Mouse (Mus musculus) CH12.LX (cell line): Measurements from ENCODE around the gene Kif11. TPM values are rescaled to one million over a fixed set of nuclear protein-coding genes. Genes with fewer than 3 reads are reported as not detected.

ENCODE experiments used
- DNase-seq: peaks from one replicate; pipeline ENCODE4 v3.0.0-alpha.2; 2013; ENCODE audit errors: extremely low read depth
- H3K27ac ChIP-seq: 2 replicates; pipeline ENCODE4 v1.5.1; 2012; ENCODE audit warnings: low read depth, mild to moderate bottlenecking, control low read depth, moderate library complexity; ENCODE audit not compliant: insufficient read depth
- H3K27me3 ChIP-seq: replicated peaks from 2 replicates; pipeline ENCODE3; 2012; ENCODE audit warnings: inconsistent platforms
- H3K36me3 ChIP-seq, 2 experiments: replicated peaks in 1 of 2; 2 replicates each; pipeline versions ENCODE3 to v1.6.1; 2012; ENCODE audit warnings: inconsistent platforms in 1 of 2, low read length in 1 of 2, mild to moderate bottlenecking in 1 of 2, mixed read lengths in 1 of 2, moderate library complexity in 1 of 2; ENCODE audit not compliant: control insufficient read depth in 1 of 2, insufficient read depth in 1 of 2
- H3K4me1 ChIP-seq, 2 experiments: 2 replicates each; pipeline ENCODE4 v1.6.1; 2012; ENCODE audit warnings: inconsistent platforms in 1 of 2, moderate library complexity in 1 of 2; ENCODE audit not compliant: insufficient read depth in 2 of 2, control insufficient read depth in 1 of 2
- H3K4me2 ChIP-seq: 2 replicates; pipeline ENCODE4 v1.6.1; 2012; ENCODE audit warnings: low read depth, mild to moderate bottlenecking, control low read depth; ENCODE audit not compliant: poor library complexity, insufficient read depth, severe bottlenecking
- H3K4me3 ChIP-seq, 3 experiments: fragments of 150-350 bp in 1 of 3; sonication (generic) in 1 of 3; replicated peaks in 1 of 3; 2 replicates each; pipeline versions ENCODE3 to v1.5.1; 2011 to 2012; ENCODE audit warnings: low read depth in 2 of 3, low read length in 2 of 3, mild to moderate bottlenecking in 2 of 3, moderate library complexity in 2 of 3, control low read depth in 1 of 3, improper control_type of control experiment in 1 of 3, inconsistent platforms in 1 of 3, mixed read lengths in 1 of 3; ENCODE audit not compliant: poor library complexity in 1 of 3
- H3K79me2 ChIP-seq: replicated peaks from 2 replicates; pipeline ENCODE4 v1.6.1; 2012; ENCODE audit warnings: mild to moderate bottlenecking, moderate library complexity; ENCODE audit not compliant: control insufficient read depth, poor library complexity, insufficient read depth, severe bottlenecking; ENCODE audit errors: extremely low read depth
- H3K9ac ChIP-seq: 2 replicates; pipeline ENCODE4 v1.6.1; 2012; ENCODE audit warnings: low read depth, mild to moderate bottlenecking, control low read depth, moderate library complexity; ENCODE audit not compliant: insufficient read depth
- H3K9me3 ChIP-seq: replicated peaks from 2 replicates; pipeline ENCODE3; 2012; ENCODE audit warnings: low read length, inconsistent platforms, mixed read lengths
- BHLHE40 ChIP-seq: IDR thresholded peaks from 2 replicates; pipeline ENCODE4 v1.6.1; 2011; ENCODE audit warnings: mild to moderate bottlenecking, low read depth, low read length, improper control_type of control experiment
- CHD1 ChIP-seq: IDR thresholded peaks from 2 replicates; pipeline ENCODE4 v1.6.1; 2012; ENCODE audit warnings: low read depth, low read length, improper control_type of control experiment, inconsistent platforms
- CHD2 ChIP-seq: IDR thresholded peaks from 2 replicates; pipeline ENCODE4 v1.6.1; 2011; ENCODE audit warnings: low read length, improper control_type of control experiment
- CTCF ChIP-seq, 2 experiments: IDR thresholded peaks in 1 of 2; conservative IDR thresholded peaks in 1 of 2; 2 replicates each; pipeline ENCODE4 v1.5.1; 2011 to 2012; ENCODE audit warnings: low read depth in 2 of 2, low read length in 2 of 2, improper control_type of control experiment in 1 of 2, inconsistent platforms in 1 of 2, mild to moderate bottlenecking in 1 of 2, moderate library complexity in 1 of 2
- E2F4 ChIP-seq: IDR thresholded peaks from 2 replicates; pipeline ENCODE4 v1.6.1; 2011; ENCODE audit warnings: low read depth, low read length, improper control_type of control experiment; ENCODE audit not compliant: insufficient replicate concordance
- ETS1 ChIP-seq: conservative IDR thresholded peaks from 2 replicates; pipeline ENCODE4 v1.6.1; 2012; ENCODE audit warnings: low read depth, mild to moderate bottlenecking, inconsistent platforms, low read length, improper control_type of control experiment, moderate library complexity
- IRF4 ChIP-seq: IDR thresholded peaks from 2 replicates; pipeline ENCODE4 v1.6.1; 2014; ENCODE audit warnings: low read depth, mild to moderate bottlenecking, inconsistent platforms, low read length, improper control_type of control experiment
- JUND ChIP-seq: conservative IDR thresholded peaks from 2 replicates; pipeline ENCODE4 v1.6.1; 2011; ENCODE audit warnings: low read depth, low read length, improper control_type of control experiment
- KAT2A ChIP-seq: IDR thresholded peaks from 2 replicates; pipeline ENCODE4 v1.6.1; 2012; ENCODE audit warnings: low read length, improper control_type of control experiment, inconsistent platforms; ENCODE audit not compliant: insufficient replicate concordance
- MAFK ChIP-seq: IDR thresholded peaks from 2 replicates; pipeline ENCODE4 v1.6.1; 2011; ENCODE audit warnings: low read length, improper control_type of control experiment; ENCODE audit not compliant: insufficient replicate concordance
- MAX ChIP-seq: IDR thresholded peaks from 2 replicates; pipeline ENCODE4 v1.6.1; 2011; ENCODE audit warnings: low read length, improper control_type of control experiment
- MXI1 ChIP-seq: IDR thresholded peaks from 2 replicates; pipeline ENCODE4 v1.6.1; 2011; ENCODE audit warnings: mild to moderate bottlenecking, low read depth, low read length, improper control_type of control experiment
- NELFE ChIP-seq: IDR thresholded peaks from 2 replicates; pipeline ENCODE4 v1.6.1; 2011; ENCODE audit warnings: low read depth, low read length, improper control_type of control experiment
- NRF1 ChIP-seq: IDR thresholded peaks from 2 replicates; pipeline ENCODE4 v1.6.1; 2014; ENCODE audit warnings: low read depth, mild to moderate bottlenecking, inconsistent platforms, low read length, improper control_type of control experiment, moderate library complexity
- POLR2A ChIP-seq: IDR thresholded peaks from 2 replicates; pipeline ENCODE4 v1.6.1; 2011; ENCODE audit warnings: low read depth, mild to moderate bottlenecking, improper control_type of control experiment, low read length
- POLR2AphosphoS2 ChIP-seq: IDR thresholded peaks from 2 replicates; pipeline ENCODE4 v1.6.1; 2011; ENCODE audit warnings: low read depth, low read length, improper control_type of control experiment
- SIN3A ChIP-seq: IDR thresholded peaks from 2 replicates; pipeline ENCODE4 v1.6.1; 2012; ENCODE audit warnings: low read length, improper control_type of control experiment, inconsistent platforms
- SMC3 ChIP-seq: IDR thresholded peaks from 2 replicates; pipeline ENCODE4 v1.6.1; 2011; ENCODE audit warnings: low read depth, low read length, improper control_type of control experiment
- TBP ChIP-seq: conservative IDR thresholded peaks from 2 replicates; pipeline ENCODE4 v1.6.1; 2011; ENCODE audit warnings: low read depth, low read length, improper control_type of control experiment
- TCF12 ChIP-seq: IDR thresholded peaks from 2 replicates; pipeline ENCODE4 v1.6.1; 2014; ENCODE audit warnings: low read depth, mild to moderate bottlenecking, inconsistent platforms, low read length, improper control_type of control experiment
- UBTF ChIP-seq: IDR thresholded peaks from 2 replicates; pipeline ENCODE4 v1.6.1; 2012; ENCODE audit warnings: low read depth, mild to moderate bottlenecking, inconsistent platforms, low read length, improper control_type of control experiment, moderate library complexity
- USF1 ChIP-seq: IDR thresholded peaks from 2 replicates; pipeline ENCODE4 v1.6.1; 2014; ENCODE audit warnings: low read depth, mild to moderate bottlenecking, inconsistent platforms, low read length, improper control_type of control experiment
- ZC3H11A ChIP-seq: IDR thresholded peaks from 2 replicates; pipeline ENCODE4 v1.6.1; 2012; ENCODE audit warnings: low read depth, mild to moderate bottlenecking, inconsistent platforms, low read length, improper control_type of control experiment
- ZKSCAN1 ChIP-seq: IDR thresholded peaks from 2 replicates; pipeline ENCODE4 v1.6.1; 2012; ENCODE audit warnings: low read depth, inconsistent platforms, low read length, improper control_type of control experiment, borderline replicate concordance
- ZMIZ1 ChIP-seq: IDR thresholded peaks from 2 replicates; pipeline ENCODE4 v1.6.1; 2012; ENCODE audit warnings: low read depth, mild to moderate bottlenecking, inconsistent platforms, low read length, improper control_type of control experiment
- ZNF384 ChIP-seq: IDR thresholded peaks from 2 replicates; pipeline ENCODE4 v1.6.1; 2012; ENCODE audit warnings: low read depth, low read length, improper control_type of control experiment, inconsistent platforms
- dilution Hi-C: fragments of 300-500 bp; cut with MboI; formaldehyde crosslinking; loops from 2 replicates; pipeline ENCODE4 v1.14.3; 2020; ENCODE audit warnings: low sequenced_read_pairs; ENCODE audit not compliant: extremely low pct_unique_long_range_greater_than_20kb, extremely low pct_ligation_motif_present
- in situ Hi-C: fragments of 300-500 bp; cut with MboI; formaldehyde crosslinking; loops from 3 replicates; pipeline ENCODE4 v1.14.3; 2019; ENCODE audit warnings: low sequenced_read_pairs, low pct_ligation_motif_present, low pct_unique_long_range_greater_than_20kb, mixed read lengths
- polyA plus RNA-seq: library from polyadenylated mRNA; unstranded; fragments of >175 nt; gene quantifications from 2 replicates; pipeline ENCODE4 v1.2.1, GENCODE M21; 2012; ENCODE audit warnings: low read depth; ENCODE audit not compliant: insufficient read length
- total RNA-seq, 2 experiments: library from RNA; depleted of rRNA; stranded (reverse); fragments of 300-350 nt in 1 of 2; fragments of >200 nt in 1 of 2; gene quantifications; 2 replicates each; pipeline ENCODE4 v1.2.3; 2012 to 2014

The Kif11 gene
- total and polyA plus RNA-seq, 3 experiments = 61.7 to 144 (median 67.8) TPM

GRCm38 (mm10) chr19:37440181-37440580 is 64.0 kb downstream of the Kif11 start:
- Histone ChIP-seq H3K4me1 (peaks cover 0 to 24% of the 10 kb centered on the region in 2 experiments; a peak in 2 of 4 replicates), H3K27me3 (no peaks in the 10 kb centered on the region)
- DNase-seq = no peak
- in situ Hi-C loops = no loop called here
- no peak for TF ChIP-seq SMC3
- no peak for TF ChIP-seq CHD1
- TF ChIP-seq POLR2A = no peak
- TF ChIP-seq KAT2A = no peak
- no peak for TF ChIP-seq MAX
- no peak for TF ChIP-seq POLR2AphosphoS2
- TF ChIP-seq E2F4 = no peak
- TF ChIP-seq CHD2 = no peak
- TF ChIP-seq MXI1 = no peak
- no peak for TF ChIP-seq IRF4
- no peak for TF ChIP-seq ZC3H11A
- no peak for TF ChIP-seq BHLHE40
- no peak for TF ChIP-seq USF1
- TF ChIP-seq TBP = no peak
- TF ChIP-seq ZKSCAN1 = no peak
- TF ChIP-seq TCF12 = no peak
- TF ChIP-seq UBTF = no peak
- TF ChIP-seq SIN3A = no peak
- TF ChIP-seq, all 38 proteins: peak for 0
- Histone ChIP-seq H3K9me3 (no peaks in the 10 kb centered on the region), H3K36me3 (peaks cover 9 to 36% of the 10 kb centered on the region in 2 experiments), H3K27ac (no peak overlapping the region), H3K4me2 (no peak overlapping the region), H3K79me2 (peaks cover 3% of the 10 kb centered on the region; the same call in 1 of the 2 replicates), H3K9ac (no peak overlapping the region), H3K4me3 (no peak overlapping the region)
- dilution Hi-C loops = no loop called here

DNA sequence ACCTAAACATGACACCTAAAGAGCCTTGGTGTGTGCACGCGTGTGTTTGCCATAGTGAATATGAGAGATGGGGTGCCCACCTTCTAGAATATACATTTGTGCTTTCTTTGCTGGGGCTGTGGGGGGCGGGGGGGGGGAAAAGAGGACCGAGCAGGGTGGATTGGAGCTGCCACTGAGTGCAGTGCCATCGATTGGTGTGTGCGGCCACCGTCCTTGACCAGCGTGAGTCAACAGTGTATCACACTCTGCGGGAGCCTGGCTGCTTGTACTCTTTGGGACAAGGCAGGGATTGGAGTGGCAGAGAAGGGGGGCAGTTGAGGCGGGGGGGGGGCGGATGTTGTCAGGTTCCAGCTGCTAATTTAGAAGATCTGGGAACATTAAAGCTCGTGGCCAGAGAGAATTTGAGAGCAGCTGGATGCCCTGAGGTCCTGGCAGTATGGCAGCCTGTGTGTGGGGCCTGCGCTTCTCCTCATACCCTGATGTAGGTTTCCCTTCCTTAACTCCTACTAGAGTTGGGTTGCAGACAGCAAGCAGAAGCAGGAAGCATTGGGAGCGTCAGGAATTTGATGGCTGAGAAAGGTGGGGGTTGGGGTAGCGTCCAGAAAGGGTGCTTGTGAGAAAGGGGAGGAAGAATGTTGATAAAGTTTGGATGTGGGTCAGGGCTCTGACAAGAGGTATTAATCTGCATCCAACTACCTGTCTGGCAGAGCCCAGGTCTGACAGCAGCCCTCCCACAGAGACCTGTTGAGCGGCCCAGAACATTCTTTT is 64.7 kb downstream of the Kif11 start:
- dilution Hi-C loops = no loop called here
- H3K4me2 ChIP-seq = no peak overlapping the region
- no peaks in the 10 kb centered on the region for H3K9me3 ChIP-seq
- in situ Hi-C loops = no loop called here
- no peaks in the 10 kb centered on the region for H3K79me2 ChIP-seq
- H3K4me3 ChIP-seq = no peak overlapping the region
- H3K27ac ChIP-seq = no peak overlapping the region
- no peak for DNase-seq
- H3K4me1 ChIP-seq = peaks cover 0 to 24% of the 10 kb centered on the region in 2 experiments; a peak in 2 of 4 replicates
- no peak overlapping the region for H3K9ac ChIP-seq
- H3K36me3 ChIP-seq = peaks cover 9 to 37% of the 10 kb centered on the region in 2 experiments
- no peak for TF ChIP-seq MAFK
- no peak for TF ChIP-seq NRF1
- TF ChIP-seq JUND = no peak
- no peak for TF ChIP-seq ZMIZ1
- TF ChIP-seq CTCF (conservative IDR thresholded peaks at IDR 0.05 in 1 of 2, IDR thresholded peaks at IDR 0.05 in 1 of 2; ENCODE audit: low read depth in 2 of 2, low read length in 2 of 2) = no peak
- no peak for TF ChIP-seq ZNF384
- no peak for TF ChIP-seq IRF4
- no peak for TF ChIP-seq UBTF
- no peak for TF ChIP-seq ETS1
- no peak for TF ChIP-seq NELFE
- no peaks in the 10 kb centered on the region for H3K27me3 ChIP-seq
